Mouse (Mus musculus): ENCODE measurements at regions not wholly inside any gene's neighbourhood (a gene's known extent, or its start where the extent isn't known, plus 50 kb on each side); places are given as distances from the start of the nearest gene placed in this dataset.

GRCm38 (mm10) chr3:19848031-19848735, 108.7 kb upstream of the Cp start:
- Histone ChIP-seq H3K4me3 (ENCODE audit: insufficient read depth, low read length) (no peak overlapping the region), H3K4me1 (ENCODE audit: control insufficient read depth, insufficient read depth, low read length) (no peaks in the 10 kb centered on the region), H3K27ac (ENCODE audit: insufficient read depth, low read depth, low read length) (no peak overlapping the region)
- TF ChIP-seq CTCF (IDR thresholded peaks at IDR 0.05; ENCODE audit: low read depth, low read length) = no peak
- no peak for TF ChIP-seq POLR2A (IDR thresholded peaks at IDR 0.05; ENCODE audit: borderline replicate concordance, low read depth, low read length)

GRCm38 (mm10) chr3:19848736-19849269, 108.1 kb upstream of the Cp start:
- TF ChIP-seq CTCF (IDR thresholded peaks at IDR 0.05; ENCODE audit: low read depth, low read length) (no peak), POLR2A (IDR thresholded peaks at IDR 0.05; ENCODE audit: borderline replicate concordance, low read depth, low read length) (no peak)
- no peaks in the 10 kb centered on the region for H3K4me1 ChIP-seq (ENCODE audit: control insufficient read depth, insufficient read depth, low read length)
- no peak overlapping the region for H3K4me3 ChIP-seq (ENCODE audit: insufficient read depth, low read length)
- no peak overlapping the region for H3K27ac ChIP-seq (ENCODE audit: insufficient read depth, low read depth, low read length)

GRCm38 (mm10) chr3:19882623-19883022, 74.2 kb upstream of the Cp start:
- Histone ChIP-seq H3K4me1 (ENCODE audit: control insufficient read depth, insufficient read depth, low read length) (no peaks in the 10 kb centered on the region), H3K4me3 (ENCODE audit: insufficient read depth, low read length) (no peak overlapping the region), H3K27ac (ENCODE audit: insufficient read depth, low read depth, low read length) (no peak overlapping the region)
- TF ChIP-seq POLR2A (IDR thresholded peaks at IDR 0.05; ENCODE audit: borderline replicate concordance, low read depth, low read length) = no peak
- no peak for TF ChIP-seq CTCF (IDR thresholded peaks at IDR 0.05; ENCODE audit: low read depth, low read length)

- H3K27ac ChIP-seq (ENCODE audit: insufficient read depth, low read depth, low read length) = no peak overlapping the region
- no peak for TF ChIP-seq CTCF (IDR thresholded peaks at IDR 0.05; ENCODE audit: low read depth, low read length)
- no peak for TF ChIP-seq POLR2A (IDR thresholded peaks at IDR 0.05; ENCODE audit: borderline replicate concordance, low read depth, low read length)
- no peak overlapping the region for H3K4me3 ChIP-seq (ENCODE audit: insufficient read depth, low read length)
- no peaks in the 10 kb centered on the region for H3K4me1 ChIP-seq (ENCODE audit: control insufficient read depth, insufficient read depth, low read length)
These were observed 68.4 kb upstream of the Cp start for GRCm38 (mm10) chr3:19888405-19888804.

- Histone ChIP-seq H3K4me3 (ENCODE audit: insufficient read depth, low read length) (peak overlapping the region; percentile 62), H3K27ac (ENCODE audit: insufficient read depth, low read depth, low read length) (no peak overlapping the region), H3K4me1 (ENCODE audit: control insufficient read depth, insufficient read depth, low read length) (peaks cover 16% of the 10 kb centered on the region)
- TF ChIP-seq POLR2A (IDR thresholded peaks at IDR 0.05; ENCODE audit: borderline replicate concordance, low read depth, low read length) (no peak), CTCF (IDR thresholded peaks at IDR 0.05; ENCODE audit: low read depth, low read length) (no peak)
These were observed 62.6 kb upstream of the Cp start for GRCm38 (mm10) chr3:19894258-19894629.

- H3K4me1 ChIP-seq (ENCODE audit: control insufficient read depth, insufficient read depth, low read length) = peaks cover 16% of the 10 kb centered on the region
These were observed 62.0 kb upstream of the Cp start for GRCm38 (mm10) chr3:19894630-19895578.

GRCm38 (mm10) chr3:19895755-19896154, 61.1 kb upstream of the Cp start:
- H3K4me3 ChIP-seq (ENCODE audit: insufficient read depth, low read length) = peak overlapping the region; percentile 84
- H3K27ac ChIP-seq (ENCODE audit: insufficient read depth, low read depth, low read length) = peak overlapping the region; percentile 33

More at GRCm38 (mm10) chr3:19894630-19895578, 62.0 kb upstream of the Cp start:
- H3K27ac ChIP-seq (ENCODE audit: insufficient read depth, low read depth, low read length) = peak overlapping the region; percentile 33
- peak overlapping the region; percentile 84 for H3K4me3 ChIP-seq (ENCODE audit: insufficient read depth, low read length)
- TF ChIP-seq CTCF (IDR thresholded peaks at IDR 0.05; ENCODE audit: low read depth, low read length) (peak; percentile 60), POLR2A (IDR thresholded peaks at IDR 0.05; ENCODE audit: borderline replicate concordance, low read depth, low read length) (no peak)

GRCm38 (mm10) chr3:19897140-19897539, 59.7 kb upstream of the Cp start:
- Histone ChIP-seq H3K4me1 (ENCODE audit: control insufficient read depth, insufficient read depth, low read length) (peaks cover 16% of the 10 kb centered on the region), H3K4me3 (ENCODE audit: insufficient read depth, low read length) (no peak overlapping the region), H3K27ac (ENCODE audit: insufficient read depth, low read depth, low read length) (no peak overlapping the region)
- TF ChIP-seq POLR2A (IDR thresholded peaks at IDR 0.05; ENCODE audit: borderline replicate concordance, low read depth, low read length) (no peak), CTCF (IDR thresholded peaks at IDR 0.05; ENCODE audit: low read depth, low read length) (no peak)

More at GRCm38 (mm10) chr3:19895755-19896154, 61.1 kb upstream of the Cp start:
- H3K4me1 ChIP-seq (ENCODE audit: control insufficient read depth, insufficient read depth, low read length) = peaks cover 16% of the 10 kb centered on the region
- TF ChIP-seq POLR2A (IDR thresholded peaks at IDR 0.05; ENCODE audit: borderline replicate concordance, low read depth, low read length) (no peak), CTCF (IDR thresholded peaks at IDR 0.05; ENCODE audit: low read depth, low read length) (no peak)

GRCm38 (mm10) chr3:19902226-19902625, 54.6 kb upstream of the Cp start:
- no peak for TF ChIP-seq CTCF (IDR thresholded peaks at IDR 0.05; ENCODE audit: low read depth, low read length)
- no peak for TF ChIP-seq POLR2A (IDR thresholded peaks at IDR 0.05; ENCODE audit: borderline replicate concordance, low read depth, low read length)
- H3K27ac ChIP-seq (ENCODE audit: insufficient read depth, low read depth, low read length) = no peak overlapping the region
- H3K4me3 ChIP-seq (ENCODE audit: insufficient read depth, low read length) = no peak overlapping the region
- peaks cover 14% of the 10 kb centered on the region for H3K4me1 ChIP-seq (ENCODE audit: control insufficient read depth, insufficient read depth, low read length)
